Mouse (Mus musculus): Measurements from ENCODE around the gene Ppp1r1c.

Ppp1r1c gene

GRCm38 (mm10) chr2:79707575-79707974, at the start of gene Ppp1r1c:
Gene Ppp1r1c, plus strand, starts transcription at chr2:79707780.
- DNase-seq, result no peak

- no peak for DNase-seq
Observed at GRCm38 (mm10) chr2:79660417-79661185, 47.0 kb upstream of the Ppp1r1c start.

GRCm38 (mm10) chr2:79661486-79662104, 46.0 kb upstream of the Ppp1r1c start:
- DNase-seq, result no peak

GRCm38 (mm10) chr2:79664532-79665286, 42.9 kb upstream of the Ppp1r1c start:
- DNase-seq, result no peak

GRCm38 (mm10) chr2:79665492-79665891, 42.1 kb upstream of the Ppp1r1c start:
- no peak for DNase-seq

GRCm38 (mm10) chr2:79675266-79675665, 32.3 kb upstream of the Ppp1r1c start:
- DNase-seq, result no peak

- DNase-seq, result no peak
Observed at GRCm38 (mm10) chr2:79677663-79678257, 29.8 kb upstream of the Ppp1r1c start.

GRCm38 (mm10) chr2:79681672-79682071, 25.9 kb upstream of the Ppp1r1c start:
- DNase-seq, result no peak

- no peak for DNase-seq
Observed at GRCm38 (mm10) chr2:79683258-79683657, 24.3 kb upstream of the Ppp1r1c start.

- no peak for DNase-seq
Observed at GRCm38 (mm10) chr2:79690838-79691237, 16.7 kb upstream of the Ppp1r1c start.

GRCm38 (mm10) chr2:79695190-79695589, 12.4 kb upstream of the Ppp1r1c start:
- DNase-seq, result no peak

GRCm38 (mm10) chr2:79695939-79696338, 11.6 kb upstream of the Ppp1r1c start:
- DNase-seq, result no peak

GRCm38 (mm10) chr2:79696478-79697230, 10.9 kb upstream of the Ppp1r1c start:
- no peak for DNase-seq

- DNase-seq, result no peak
Observed at GRCm38 (mm10) chr2:79698166-79698565, 9.4 kb upstream of the Ppp1r1c start.

GRCm38 (mm10) chr2:79704773-79705172, 2.8 kb upstream of the Ppp1r1c start:
- no peak for DNase-seq

GRCm38 (mm10) chr2:79713662-79714091, 6.1 kb downstream of the Ppp1r1c start:
- DNase-seq, result no peak

GRCm38 (mm10) chr2:79714745-79715144, 7.2 kb downstream of the Ppp1r1c start:
- DNase-seq, result no peak

- no peak for DNase-seq
Observed at GRCm38 (mm10) chr2:79715925-79716324, 8.3 kb downstream of the Ppp1r1c start.

GRCm38 (mm10) chr2:79717846-79718245, 10.3 kb downstream of the Ppp1r1c start:
- no peak for DNase-seq

- no peak for DNase-seq
Observed at GRCm38 (mm10) chr2:79722415-79722814, 14.8 kb downstream of the Ppp1r1c start.

- no peak for DNase-seq
Observed at GRCm38 (mm10) chr2:79738958-79739357, 31.4 kb downstream of the Ppp1r1c start.

- DNase-seq, result no peak
Observed at GRCm38 (mm10) chr2:79741966-79742365, 34.4 kb downstream of the Ppp1r1c start.

Data from cerebellum, postnatal 36 days (tissue).